Mouse (Mus musculus) cerebellum, adult 11 months (tissue): ENCODE measurements around the gene Slc27a4.

Experiments
- DNase-seq: peaks from one replicate; pipeline ENCODE4 v3.0.0; 2022

Slc27a4 gene

GRCm38 (mm10) chr2:29858748-29859473 lies 56.5 kb downstream of the Slc27a4 start:
- no peak for DNase-seq

GRCm38 (mm10) chr2:29865125-29865524 lies 62.7 kb downstream of the Slc27a4 start:
- no peak for DNase-seq
